9 mouse cellular contexts compared by ENCODE assay signal in genomic region chr7:19589917-19590316, GRCm38 (mm10). TPM values are rescaled to one million over a fixed set of nuclear protein-coding genes. Genes with fewer than 3 reads are reported as not detected.
DNase-seq lines count a peak whose midpoint lies in the region; ATAC-seq and TF ChIP-seq lines count a peak whose summit lies in the region.
"Had no signal": no experiment of that assay in that cellular context is flagged by ENCODE, and none has a peak within 500 bp of the region (broad histone marks: within the 10 kb centered on the region; RNA-seq: fewer than 3 reads in every experiment).

No protein-coding gene starts in this region.

- no peak overlapping the region for H3K4me2 ChIP-seq in forebrain, embryonic 12.5 days
- H3K4me2 ChIP-seq in hindbrain, embryonic 11.5 days (replicated peaks; ENCODE audit: low read depth, low read length): no peak overlapping the region
- no peak overlapping the region for H3K4me2 ChIP-seq in lung, embryonic 14.5 days

- peak; percentile 42 for DNase-seq in MN1 (ENCODE audit: low spot score)
- DNase-seq in c-Kit-positive CD71-positive TER-119-negative erythroid progenitor cells, embryonic 14.5 days (ENCODE audit: low read depth): peak; percentile 81
- peak; percentile 81 for DNase-seq in hindbrain, embryonic 11.5 days (ENCODE audit: low spot score)
- peak; percentile 78 to 80 for DNase-seq in layer of hippocampus, adult 8-10 months (ENCODE audit: low spot score in 2 of 2)
- DNase-seq in lung, embryonic 14.5 days: peak; percentile 87
- peak; percentile 95 for DNase-seq in retina, embryonic 14.5 days (ENCODE audit: low spot score)
- DNase-seq in thymus, postnatal 25 days: peak; percentile 70

- no peaks in the 10 kb centered on the region for H3K27me3 ChIP-seq in forebrain, embryonic 12.5 days
- no peaks in the 10 kb centered on the region for H3K27me3 ChIP-seq in hindbrain, embryonic 11.5 days (ENCODE audit: control insufficient read depth, insufficient read depth, low read length)
- no peaks in the 10 kb centered on the region for H3K27me3 ChIP-seq in lung, embryonic 14.5 days (ENCODE audit: insufficient read depth, low read length)

- H3K4me3 ChIP-seq in forebrain, embryonic 12.5 days (replicated peaks): no peak overlapping the region
- H3K4me3 ChIP-seq in hindbrain, embryonic 11.5 days (ENCODE audit: low read depth, low read length): no peak overlapping the region
- no peak overlapping the region for H3K4me3 ChIP-seq in lung, embryonic 14.5 days (ENCODE audit: low read depth, low read length)

- peak; percentile 13; the same call in 1 of the 2 replicates for ATAC-seq in forebrain, embryonic 12.5 days (ENCODE audit: low FRiP score)
- ATAC-seq in hindbrain, embryonic 11.5 days (ENCODE audit: low FRiP score): peak; percentile 34; the same call in 1 of the 2 replicates
- peak; percentile 19; the same call in 1 of the 2 replicates for ATAC-seq in lung, embryonic 14.5 days (ENCODE audit: insufficient read depth)

- H3K9ac ChIP-seq in forebrain, embryonic 12.5 days: no peak overlapping the region
- H3K9ac ChIP-seq in hindbrain, embryonic 11.5 days (ENCODE audit: low read depth, low read length): no peak overlapping the region
- no peak overlapping the region for H3K9ac ChIP-seq in lung, embryonic 14.5 days

- no peak overlapping the region for H3K27ac ChIP-seq in forebrain, embryonic 12.5 days
- no peak overlapping the region for H3K27ac ChIP-seq in hindbrain, embryonic 11.5 days (ENCODE audit: low read depth, low read length)
- H3K27ac ChIP-seq in lung, embryonic 14.5 days (ENCODE audit: low read depth): no peak overlapping the region
- H3K27ac ChIP-seq: macrophage had no signal

- H3K9me3 ChIP-seq in forebrain, embryonic 12.5 days: no peaks in the 10 kb centered on the region
- H3K9me3 ChIP-seq in hindbrain, embryonic 11.5 days (ENCODE audit: control insufficient read depth, low read length): no peaks in the 10 kb centered on the region
- H3K9me3 ChIP-seq in lung, embryonic 14.5 days (ENCODE audit: low read depth, low read length): no peaks in the 10 kb centered on the region

- 64% methylated on average over 3 of the region's 3 CpGs for WGBS in forebrain, embryonic 12.5 days
- 66% methylated on average over 3 of the region's 3 CpGs for WGBS in hindbrain, embryonic 11.5 days
- WGBS in lung, embryonic 14.5 days: 52% methylated on average over 3 of the region's 3 CpGs

- H3K4me1 ChIP-seq in forebrain, embryonic 12.5 days: no peaks in the 10 kb centered on the region
- no peaks in the 10 kb centered on the region for H3K4me1 ChIP-seq in hindbrain, embryonic 11.5 days (replicated peaks; ENCODE audit: control insufficient read depth, insufficient read depth, low read length)
- H3K4me1 ChIP-seq in lung, embryonic 14.5 days (ENCODE audit: insufficient read depth): no peaks in the 10 kb centered on the region

- H3K36me3 ChIP-seq in forebrain, embryonic 12.5 days (replicated peaks): peaks cover 98% of the 10 kb centered on the region
- peaks cover 35% of the 10 kb centered on the region for H3K36me3 ChIP-seq in hindbrain, embryonic 11.5 days (ENCODE audit: control insufficient read depth, insufficient read depth, low read length)
- H3K36me3 ChIP-seq in lung, embryonic 14.5 days (ENCODE audit: insufficient read depth): peaks cover 98% of the 10 kb centered on the region

- peak; percentile 95 for TF ChIP-seq CTCF in lung, embryonic 14.5 days (IDR thresholded peaks at IDR 0.05; ENCODE audit: low read depth)

RNA-seq across cellular contexts. Expression of gene Gemin7, which starts 12.5 kb away (rescaled TPM):
- polyA plus RNA-seq in forebrain, embryonic 12.5 days (2016; fragmentation: Nextera tagmentation; extraction: Ambion mirVana): 120 and 125 TPM in 2 replicates
- 161 and 173 TPM in 2 replicates for polyA plus RNA-seq in hindbrain, embryonic 11.5 days (2014; fragmentation: Nextera tagmentation; extraction: Ambion mirVana)
- 10 to 100 TPM; 43.4 to 54.4 (median 49.2) TPM for total RNA-seq in layer of hippocampus, adult 8-10 months (2022)
- polyA plus RNA-seq in lung, embryonic 14.5 days (2014; fragmentation: Nextera tagmentation; extraction: Ambion mirVana): 180 and 183 TPM in 2 replicates

RNA-seq across cellular contexts. Expression of gene Zfp296, which starts 12.8 kb away (rescaled TPM):
- 0.18 and 0.34 TPM in 2 replicates for polyA plus RNA-seq in forebrain, embryonic 12.5 days (2016; fragmentation: Nextera tagmentation; extraction: Ambion mirVana)
- 0.22 and 0.38 TPM in 2 replicates for polyA plus RNA-seq in hindbrain, embryonic 11.5 days (2014; fragmentation: Nextera tagmentation; extraction: Ambion mirVana)
- 1 to 10 TPM in 2 of 4 experiments, under 1 TPM in 2; 0.90 to 1.3 (median 1.0) TPM for total RNA-seq in layer of hippocampus, adult 8-10 months (2022)
- polyA plus RNA-seq in lung, embryonic 14.5 days (2014; fragmentation: Nextera tagmentation; extraction: Ambion mirVana): 0.27 and 0.38 TPM in 2 replicates

RNA-seq across cellular contexts. Expression of gene Clasrp, which starts 14.4 kb away (rescaled TPM):
- 66.3 and 67.6 TPM in 2 replicates for polyA plus RNA-seq in forebrain, embryonic 12.5 days (2016; fragmentation: Nextera tagmentation; extraction: Ambion mirVana)
- polyA plus RNA-seq in hindbrain, embryonic 11.5 days (2014; fragmentation: Nextera tagmentation; extraction: Ambion mirVana): 49.8 and 50.5 TPM in 2 replicates
- 100 to 1,000 TPM in 2 of 4 experiments, 10 to 100 TPM in 2; 96.9 to 109 (median 101) TPM for total RNA-seq in layer of hippocampus, adult 8-10 months (2022)
- 46.9 and 51.5 TPM in 2 replicates for polyA plus RNA-seq in lung, embryonic 14.5 days (2014; fragmentation: Nextera tagmentation; extraction: Ambion mirVana)

RNA-seq across cellular contexts. Expression of gene Ppp1r37, which starts 27.0 kb away (rescaled TPM):
- 34.9 and 35.4 TPM in 2 replicates for polyA plus RNA-seq in forebrain, embryonic 12.5 days (2016; fragmentation: Nextera tagmentation; extraction: Ambion mirVana)
- 4.2 and 5.8 TPM in 2 replicates for polyA plus RNA-seq in hindbrain, embryonic 11.5 days (2014; fragmentation: Nextera tagmentation; extraction: Ambion mirVana)
- 100 to 1,000 TPM in 2 of 4 experiments, 10 to 100 TPM in 2; 97.7 to 120 (median 108) TPM for total RNA-seq in layer of hippocampus, adult 8-10 months (2022)
- 4.7 and 6.2 TPM in 2 replicates for polyA plus RNA-seq in lung, embryonic 14.5 days (2014; fragmentation: Nextera tagmentation; extraction: Ambion mirVana)

RNA-seq across cellular contexts. Expression of gene Relb, which starts 39.3 kb away (rescaled TPM):
- 3.3 and 3.6 TPM in 2 replicates for polyA plus RNA-seq in forebrain, embryonic 12.5 days (2016; fragmentation: Nextera tagmentation; extraction: Ambion mirVana)
- polyA plus RNA-seq in hindbrain, embryonic 11.5 days (2014; fragmentation: Nextera tagmentation; extraction: Ambion mirVana): 3.7 and 3.9 TPM in 2 replicates
- 10 to 100 TPM in 2 of 4 experiments, 1 to 10 TPM in 2; 8.3 to 11.2 (median 10.5) TPM for total RNA-seq in layer of hippocampus, adult 8-10 months (2022)
- polyA plus RNA-seq in lung, embryonic 14.5 days (2014; fragmentation: Nextera tagmentation; extraction: Ambion mirVana): 7.3 TPM in 2 replicates

Comparison
In these comparisons a context has a peak if more than half of its experiments do, and no peak if none do; other contexts are left out.
1. DNase-seq: peak in every context shown above with its lines; median percentile 95 in retina, embryonic 14.5 days; 87 in lung, embryonic 14.5 days; 81 in c-Kit-positive CD71-positive TER-119-negative erythroid progenitor cells, embryonic 14.5 days; 81 in hindbrain, embryonic 11.5 days; 79 in layer of hippocampus, adult 8-10 months; 70 in thymus, postnatal 25 days; 42 in MN1.